Mouse (Mus musculus) heart, postnatal 0 days (tissue): ENCODE results near the gene Olfr536.
"Not testable (repeated sequence)": the region's sequence is repeated elsewhere in the genome, so short reads cannot be mapped to it uniquely, and the experiment has no call there.

ENCODE experiments used
- CTCF ChIP-seq: IDR thresholded peaks from 2 replicates; pipeline ENCODE4 v1.5.1; 2016; ENCODE audit warnings: antibody characterized with exemption, control low read depth, low read depth
- EP300 ChIP-seq: IDR thresholded peaks from 2 replicates; pipeline ENCODE4 v1.6.1; 2016; ENCODE audit warnings: antibody characterized with exemption, low read depth

DNA sequence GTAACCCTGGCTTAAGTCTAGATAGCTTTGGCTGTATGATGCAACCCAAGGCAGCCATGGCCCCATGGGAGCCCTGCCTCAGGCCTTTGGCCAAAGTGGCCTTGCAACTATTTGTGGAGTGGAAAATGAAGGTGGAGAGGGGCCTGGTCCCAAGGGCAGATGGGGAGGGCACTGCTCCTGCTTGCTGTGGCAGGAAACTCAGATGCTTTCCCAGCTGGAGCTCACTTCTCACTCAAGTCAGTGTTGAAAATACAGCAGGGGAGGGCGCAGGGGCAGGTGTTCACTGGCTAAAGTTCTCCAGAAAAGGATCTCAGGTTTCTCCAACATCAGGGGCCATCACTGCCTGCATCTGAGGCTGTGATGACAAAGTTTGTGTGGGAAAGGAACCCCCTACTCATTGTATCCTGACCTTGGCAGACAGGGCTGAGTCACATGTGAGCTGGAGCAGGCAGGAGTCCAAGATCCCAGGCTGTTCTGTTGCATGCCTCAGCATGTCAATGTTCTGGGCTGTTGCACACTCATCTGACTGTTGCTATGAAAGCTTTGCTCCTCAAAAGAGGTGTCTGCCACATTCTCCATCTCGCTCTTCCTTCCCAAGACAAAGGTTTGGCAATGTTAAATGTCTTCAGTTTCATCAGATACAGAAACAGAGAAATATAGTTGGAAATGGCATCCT is at the start of gene Olfr536:
- TF ChIP-seq CTCF, EP300: not testable (repeated sequence)
